Mouse (Mus musculus): ENCODE measurements around the gene 4930556J24Rik. TPM values are rescaled to one million over a fixed set of nuclear protein-coding genes. Genes with fewer than 3 reads are reported as not detected.

The 4930556J24Rik gene
- total and polyA plus RNA-seq, 2 experiments = 0.09 TPM; not detected in 1

GRCm38 (mm10) chr11:3982275-3983209 lies 6.0 kb upstream of the 4930556J24Rik start:
- no peaks in the 10 kb centered on the region for H3K79me2 ChIP-seq (ENCODE audit: control insufficient read depth, insufficient read depth, low read length)
- WGBS = 42% methylated on average over 7 of the region's 7 CpGs
- no peak overlapping the region for H3K4me3 ChIP-seq (ENCODE audit: insufficient read depth, low read depth, low read length)
- peaks cover 16% of the 10 kb centered on the region for H3K36me3 ChIP-seq (ENCODE audit: control insufficient read depth, insufficient read depth, low read length)
- TF ChIP-seq POLR2A (IDR thresholded peaks at IDR 0.05; ENCODE audit: extremely low read depth, insufficient read depth, low read length) (no peak), CTCF (IDR thresholded peaks at IDR 0.05; ENCODE audit: low read depth, low read length) (no peak)
- no peaks in the 10 kb centered on the region for H3K27me3 ChIP-seq (ENCODE audit: control insufficient read depth, insufficient read depth, low read length)
- H3K4me1 ChIP-seq (ENCODE audit: control insufficient read depth, insufficient read depth, low read length) = peaks cover 3% of the 10 kb centered on the region; the same call in 1 of the 2 replicates
- H3K27ac ChIP-seq (replicated peaks; ENCODE audit: insufficient read depth, low read depth, low read length) = no peak overlapping the region
- DNase-seq (ENCODE audit: extremely low read depth, low read depth, low spot score) = peak; percentile 46
- H3K9ac ChIP-seq (ENCODE audit: low read depth, low read length) = no peak overlapping the region

GRCm38 (mm10) chr11:3981536-3981935 lies 5.0 kb upstream of the 4930556J24Rik start:
- H3K79me2 ChIP-seq (ENCODE audit: control insufficient read depth, insufficient read depth, low read length) = no peaks in the 10 kb centered on the region
- no peak overlapping the region for H3K27ac ChIP-seq (replicated peaks; ENCODE audit: insufficient read depth, low read depth, low read length)
- 75% methylated on average over 6 of the region's 6 CpGs for WGBS
- peaks cover 3% of the 10 kb centered on the region; the same call in 1 of the 2 replicates for H3K4me1 ChIP-seq (ENCODE audit: control insufficient read depth, insufficient read depth, low read length)
- H3K4me3 ChIP-seq (ENCODE audit: insufficient read depth, low read depth, low read length) = no peak overlapping the region
- no peaks in the 10 kb centered on the region for H3K27me3 ChIP-seq (ENCODE audit: control insufficient read depth, insufficient read depth, low read length)
- peaks cover 24% of the 10 kb centered on the region for H3K36me3 ChIP-seq (ENCODE audit: control insufficient read depth, insufficient read depth, low read length)
- DNase-seq (ENCODE audit: extremely low read depth, low read depth, low spot score) = no peak
- no peak for TF ChIP-seq CTCF (IDR thresholded peaks at IDR 0.05; ENCODE audit: low read depth, low read length)
- TF ChIP-seq POLR2A (IDR thresholded peaks at IDR 0.05; ENCODE audit: extremely low read depth, insufficient read depth, low read length) = no peak
- no peak overlapping the region for H3K9ac ChIP-seq (ENCODE audit: low read depth, low read length)

GRCm38 (mm10) chr11:3978421-3978820 lies 1.8 kb upstream of the 4930556J24Rik start:
- Histone ChIP-seq H3K27me3 (ENCODE audit: control insufficient read depth, insufficient read depth, low read length) (no peaks in the 10 kb centered on the region), H3K4me1 (ENCODE audit: control insufficient read depth, insufficient read depth, low read length) (no peaks in the 10 kb centered on the region), H3K9ac (ENCODE audit: low read depth, low read length) (no peak overlapping the region), H3K4me3 (ENCODE audit: insufficient read depth, low read depth, low read length) (no peak overlapping the region), H3K36me3 (ENCODE audit: control insufficient read depth, insufficient read depth, low read length) (peaks cover 34% of the 10 kb centered on the region), H3K27ac (replicated peaks; ENCODE audit: insufficient read depth, low read depth, low read length) (no peak overlapping the region), H3K79me2 (ENCODE audit: control insufficient read depth, insufficient read depth, low read length) (no peaks in the 10 kb centered on the region)
- TF ChIP-seq CTCF (IDR thresholded peaks at IDR 0.05; ENCODE audit: low read depth, low read length) (no peak), POLR2A (IDR thresholded peaks at IDR 0.05; ENCODE audit: extremely low read depth, insufficient read depth, low read length) (no peak)
- no peak for DNase-seq (ENCODE audit: extremely low read depth, low read depth, low spot score)
- WGBS = 92% methylated on average over 5 of the region's 5 CpGs

GRCm38 (mm10) chr11:3974311-3974710 lies 2.3 kb downstream of the 4930556J24Rik start:
- DNase-seq (ENCODE audit: extremely low read depth, low read depth, low spot score) = no peak
- peaks cover 64% of the 10 kb centered on the region for H3K36me3 ChIP-seq (ENCODE audit: control insufficient read depth, insufficient read depth, low read length)
- no peak overlapping the region for H3K9ac ChIP-seq (ENCODE audit: low read depth, low read length)
- H3K79me2 ChIP-seq (ENCODE audit: control insufficient read depth, insufficient read depth, low read length) = no peaks in the 10 kb centered on the region
- H3K27ac ChIP-seq (replicated peaks; ENCODE audit: insufficient read depth, low read depth, low read length) = no peak overlapping the region
- H3K4me1 ChIP-seq (ENCODE audit: control insufficient read depth, insufficient read depth, low read length) = no peaks in the 10 kb centered on the region
- H3K4me3 ChIP-seq (ENCODE audit: insufficient read depth, low read depth, low read length) = no peak overlapping the region
- TF ChIP-seq POLR2A (IDR thresholded peaks at IDR 0.05; ENCODE audit: extremely low read depth, insufficient read depth, low read length) = no peak
- no peak for TF ChIP-seq CTCF (IDR thresholded peaks at IDR 0.05; ENCODE audit: low read depth, low read length)
- H3K27me3 ChIP-seq (ENCODE audit: control insufficient read depth, insufficient read depth, low read length) = no peaks in the 10 kb centered on the region
- WGBS = 81% methylated on average over 3 of the region's 3 CpGs

- no peak for DNase-seq (ENCODE audit: extremely low read depth, low read depth, low spot score)
- WGBS = 87% methylated on average over 7 of the region's 7 CpGs
- TF ChIP-seq CTCF (IDR thresholded peaks at IDR 0.05; ENCODE audit: low read depth, low read length) = no peak
- H3K4me3 ChIP-seq (ENCODE audit: insufficient read depth, low read depth, low read length) = no peak overlapping the region
- no peaks in the 10 kb centered on the region for H3K79me2 ChIP-seq (ENCODE audit: control insufficient read depth, insufficient read depth, low read length)
- H3K4me1 ChIP-seq (ENCODE audit: control insufficient read depth, insufficient read depth, low read length) = no peaks in the 10 kb centered on the region
- H3K9ac ChIP-seq (ENCODE audit: low read depth, low read length) = no peak overlapping the region
- H3K27me3 ChIP-seq (ENCODE audit: control insufficient read depth, insufficient read depth, low read length) = no peaks in the 10 kb centered on the region
- no peak overlapping the region for H3K27ac ChIP-seq (replicated peaks; ENCODE audit: insufficient read depth, low read depth, low read length)
- peaks cover 57% of the 10 kb centered on the region for H3K36me3 ChIP-seq (ENCODE audit: control insufficient read depth, insufficient read depth, low read length)
These were observed 3.5 kb downstream of the 4930556J24Rik start for GRCm38 (mm10) chr11:3973081-3973480.

GRCm38 (mm10) chr11:3970361-3970760 lies 6.2 kb downstream of the 4930556J24Rik start:
- H3K9ac ChIP-seq (ENCODE audit: low read depth, low read length) = no peak overlapping the region
- H3K4me3 ChIP-seq (ENCODE audit: insufficient read depth, low read depth, low read length) = no peak overlapping the region
- H3K79me2 ChIP-seq (ENCODE audit: control insufficient read depth, insufficient read depth, low read length) = peaks cover 10% of the 10 kb centered on the region; the same call in 1 of the 2 replicates
- H3K36me3 ChIP-seq (ENCODE audit: control insufficient read depth, insufficient read depth, low read length) = peaks cover 39% of the 10 kb centered on the region
- 100% methylated on average over 7 of the region's 7 CpGs for WGBS
- H3K27ac ChIP-seq (replicated peaks; ENCODE audit: insufficient read depth, low read depth, low read length) = no peak overlapping the region
- no peak for TF ChIP-seq CTCF (IDR thresholded peaks at IDR 0.05; ENCODE audit: low read depth, low read length)
- no peak for TF ChIP-seq POLR2A (IDR thresholded peaks at IDR 0.05; ENCODE audit: extremely low read depth, insufficient read depth, low read length)
- no peaks in the 10 kb centered on the region for H3K27me3 ChIP-seq (ENCODE audit: control insufficient read depth, insufficient read depth, low read length)
- 0 out of 2 replicates have a peak, but pooled peaks cover 2% of the 10 kb centered on the region for H3K4me1 ChIP-seq (ENCODE audit: control insufficient read depth, insufficient read depth, low read length)
- DNase-seq (ENCODE audit: extremely low read depth, low read depth, low spot score) = no peak
